Mouse (Mus musculus) ES-E14 (cell line): ENCODE data around the gene Taok3.

Experiments
- CHD2 ChIP-seq: IDR thresholded peaks from 2 replicates; pipeline ENCODE4 v1.6.1; 2014; ENCODE audit warnings: mild to moderate bottlenecking, low read depth, low read length, inconsistent platforms
- MAFK ChIP-seq: IDR thresholded peaks from 2 replicates; pipeline ENCODE4 v1.6.1; 2014; ENCODE audit warnings: mild to moderate bottlenecking, low read depth, low read length, inconsistent platforms; ENCODE audit not compliant: insufficient read depth

DNA sequence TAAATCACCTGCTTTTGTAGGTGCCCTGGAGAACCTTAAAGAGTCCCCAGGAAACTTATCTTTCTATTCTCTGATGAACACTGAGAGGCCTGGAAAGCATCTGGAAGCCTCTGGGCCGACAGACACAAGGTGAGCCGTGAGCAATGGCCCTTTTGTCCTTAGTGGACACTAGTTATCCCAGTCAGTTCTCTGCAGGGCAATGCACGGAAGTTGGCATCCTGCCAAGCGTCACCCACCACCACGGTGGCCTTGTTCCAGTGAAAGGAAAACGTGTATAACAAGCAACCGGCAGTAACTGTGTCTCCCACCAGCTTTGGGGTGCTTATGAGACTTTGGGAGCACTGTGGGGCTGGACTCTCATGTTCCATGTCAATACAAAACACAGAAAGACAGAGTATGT lies 164.8 kb downstream of the Taok3 start:
- TF ChIP-seq MAFK = no peak
- no peak for TF ChIP-seq CHD2
